Mouse (Mus musculus) T-helper 2 cell (primary cell): ENCODE measurements at regions not wholly inside any gene's neighbourhood (a gene's known extent, or its start where the extent isn't known, plus 50 kb on each side); places are given as distances from the start of the nearest gene placed in this dataset.
"Not testable (repeated sequence)": the region's sequence is repeated elsewhere in the genome, so short reads cannot be mapped to it uniquely, and the experiment has no call there.

ENCODE experiments used
- in situ Hi-C: fragments of 300-600 bp; cut with MboI, MseI; formaldehyde crosslinking; loops from one replicate; pipeline ENCODE4 v1.15.1; 2025; ENCODE audit warnings: high pct_unique_total_duplicates

DNA sequence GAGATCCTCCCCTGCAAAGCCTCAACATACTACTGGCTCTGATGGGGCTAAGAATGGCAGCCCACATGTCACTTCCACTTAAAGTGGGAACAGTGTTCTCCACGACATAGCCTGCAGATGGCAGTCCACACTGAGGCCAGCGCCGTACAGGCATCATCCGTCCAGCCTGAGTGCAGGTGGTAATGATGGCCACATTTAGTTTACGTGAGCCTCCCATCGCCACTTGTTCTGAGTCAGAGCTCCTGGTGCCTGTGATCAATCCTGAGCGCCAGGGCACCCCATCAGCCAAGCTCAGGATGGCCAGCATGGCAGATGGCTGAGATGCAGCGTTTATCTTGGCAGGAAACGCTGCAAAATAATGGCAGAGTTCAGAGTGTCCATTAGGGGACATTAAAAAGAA is 159.6 kb downstream of the Adgrd1 start:
- in situ Hi-C loops = no loop called here

DNA sequence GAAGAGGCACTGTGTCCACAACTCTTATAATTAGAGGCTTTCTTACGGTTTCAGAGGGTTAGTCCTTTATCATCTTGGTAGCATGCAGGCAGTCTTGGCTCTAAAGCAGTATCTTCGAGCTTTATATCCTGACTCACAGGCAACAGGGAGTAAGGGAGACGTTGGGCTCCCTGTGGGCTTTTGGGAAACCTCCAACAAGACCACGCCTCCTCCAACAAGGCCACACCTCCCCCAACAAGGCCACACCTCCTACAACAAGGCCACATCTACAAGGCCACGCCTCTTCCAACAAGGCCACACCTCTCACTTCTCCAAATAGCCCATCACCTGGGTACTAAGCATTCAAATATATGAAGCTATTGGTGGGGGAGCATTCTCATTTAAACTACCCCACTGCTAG is 160.7 kb downstream of the Adgrd1 start:
- in situ Hi-C loops = no loop called here

- in situ Hi-C loops = no loop called here
Measured at GRCm38 (mm10) chr5:129260689-129261088, 164.1 kb downstream of the Adgrd1 start.

- in situ Hi-C loops = no loop called here
Measured at GRCm38 (mm10) chr5:129263118-129263517, 166.6 kb downstream of the Adgrd1 start.

DNA sequence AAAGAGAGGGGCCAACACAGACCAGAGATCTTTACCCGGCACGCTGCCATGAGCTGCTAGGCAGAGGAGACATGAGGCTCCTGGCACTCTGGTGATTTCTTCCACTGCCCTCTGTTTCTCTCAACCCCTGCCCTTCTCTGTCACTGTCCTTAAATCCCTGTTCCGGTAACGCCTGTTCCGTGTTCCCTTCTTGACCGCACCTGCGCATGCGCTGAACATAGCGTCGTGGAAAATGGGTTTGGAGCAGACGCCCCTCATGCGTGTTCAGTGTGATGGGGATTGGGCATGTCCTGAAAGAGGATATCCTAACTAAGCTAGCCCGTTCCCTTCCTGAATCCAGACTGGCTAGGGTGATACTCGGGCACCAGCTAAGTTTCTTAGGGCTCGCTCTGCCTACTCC is 167.8 kb downstream of the Adgrd1 start:
- in situ Hi-C loops = no loop called here

GRCm38 (mm10) chr5:129268456-129268855 is 171.9 kb downstream of the Adgrd1 start:
- in situ Hi-C loops = no loop called here

- in situ Hi-C loops = no loop called here
Measured at GRCm38 (mm10) chr5:129270051-129270472, 173.5 kb downstream of the Adgrd1 start.

GRCm38 (mm10) chr5:129281406-129281805 is 184.9 kb downstream of the Adgrd1 start:
- in situ Hi-C loops = no loop called here

DNA sequence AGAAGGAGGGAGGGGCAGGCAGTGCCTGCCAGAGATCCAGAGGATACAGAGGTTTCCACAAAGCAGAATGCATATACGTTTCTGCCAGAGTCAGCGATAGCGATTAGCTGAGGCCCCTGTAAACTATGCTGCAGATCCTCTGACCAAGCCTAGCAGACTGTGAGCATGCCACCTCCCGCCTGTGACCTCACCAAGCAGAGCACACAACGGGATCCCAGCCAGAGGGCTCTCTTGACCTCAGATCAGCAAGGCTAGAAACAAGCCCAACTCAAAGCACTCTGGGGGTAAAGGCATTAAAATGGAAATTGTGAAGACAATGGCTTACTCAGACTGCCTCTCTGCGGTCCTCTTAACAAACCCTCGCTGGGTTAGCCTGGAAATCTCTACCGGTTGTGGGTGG is 185.6 kb downstream of the Adgrd1 start:
- in situ Hi-C loops = no loop called here

DNA sequence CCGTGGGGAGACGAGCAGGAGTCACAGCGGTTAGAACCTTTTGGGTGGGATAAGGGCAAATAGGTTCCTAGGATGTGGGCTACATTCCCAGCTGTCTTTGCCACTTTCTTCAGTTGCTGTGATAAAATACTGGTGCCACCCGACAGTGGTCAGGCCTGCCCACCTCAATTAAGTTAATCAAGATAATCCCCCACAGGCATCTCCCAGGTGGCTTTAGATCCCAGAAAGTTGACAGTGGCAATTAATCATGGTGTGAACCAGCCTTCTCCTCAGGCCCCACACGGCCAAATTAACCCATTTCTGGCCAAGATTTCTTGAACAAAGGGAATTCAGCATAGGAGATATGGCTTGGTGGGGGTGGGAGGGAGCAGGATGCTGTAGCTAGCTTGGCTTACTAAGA is 186.3 kb downstream of the Adgrd1 start:
- in situ Hi-C loops = no loop called here

DNA sequence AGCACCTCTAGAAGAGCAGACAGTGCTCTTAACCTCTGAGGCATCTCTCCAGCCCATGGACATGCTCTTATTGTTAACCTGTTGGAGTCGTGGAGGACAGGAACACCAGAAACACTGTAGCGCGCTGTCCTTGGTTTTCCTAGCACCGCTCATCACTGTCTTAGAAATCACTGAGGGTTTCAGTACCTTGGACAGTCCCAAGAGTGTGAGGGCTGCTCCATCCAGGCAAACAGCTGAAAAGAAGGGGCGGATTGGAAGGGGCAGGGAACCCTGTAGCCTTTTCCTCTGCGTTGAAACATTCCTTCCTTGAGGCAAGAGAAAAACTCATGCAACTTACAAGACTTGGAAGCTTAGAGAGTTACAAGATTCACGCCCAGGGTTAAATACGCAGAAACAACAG is 190.9 kb downstream of the Adgrd1 start:
- in situ Hi-C loops = no loop called here

DNA sequence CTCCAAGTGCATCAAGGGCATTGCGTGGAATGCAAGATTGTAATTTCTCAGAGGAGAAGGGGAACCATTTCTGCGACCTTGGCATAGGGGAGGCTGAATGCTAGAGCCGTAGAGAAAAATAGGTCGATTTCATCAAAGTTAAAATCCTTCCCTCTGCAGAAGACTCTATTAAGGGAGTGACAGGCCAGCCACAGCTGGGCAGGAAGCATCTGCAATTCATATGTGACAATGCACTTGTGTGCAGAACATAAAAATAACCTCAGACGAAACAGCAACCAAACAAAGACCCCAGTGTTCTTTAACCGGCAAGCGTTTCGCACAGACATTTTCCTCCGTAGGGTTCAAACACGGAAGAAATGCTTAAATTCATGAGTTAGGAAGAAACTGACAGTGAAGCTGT is 196.3 kb downstream of the Adgrd1 start:
- in situ Hi-C loops = not testable (repeated sequence)

- in situ Hi-C loops = not testable (repeated sequence)
Measured at GRCm38 (mm10) chr5:129294861-129295542, 198.5 kb downstream of the Adgrd1 start.

- in situ Hi-C loops = no loop called here
Measured at GRCm38 (mm10) chr5:129297657-129298349, 201.3 kb downstream of the Adgrd1 start.

GRCm38 (mm10) chr5:129298646-129299455 is 202.2 kb upstream of the Sfswap start:
- in situ Hi-C loops = no loop called here

DNA sequence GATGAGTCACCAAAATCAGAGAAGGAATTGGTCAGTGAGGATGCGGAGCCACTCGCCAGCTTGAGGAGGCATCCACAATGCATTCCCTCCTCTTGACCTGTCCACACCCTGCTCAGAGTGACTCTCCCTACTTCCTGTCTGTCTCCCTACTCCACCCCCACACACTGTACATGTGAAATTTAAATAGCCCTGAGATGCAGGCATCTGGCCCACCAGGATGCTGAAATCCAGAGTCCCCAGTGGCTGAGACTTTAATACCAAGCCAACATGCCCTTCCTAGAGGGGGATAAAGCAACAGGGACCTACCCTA is 201.6 kb upstream of the Sfswap start:
- in situ Hi-C loops = no loop called here

DNA sequence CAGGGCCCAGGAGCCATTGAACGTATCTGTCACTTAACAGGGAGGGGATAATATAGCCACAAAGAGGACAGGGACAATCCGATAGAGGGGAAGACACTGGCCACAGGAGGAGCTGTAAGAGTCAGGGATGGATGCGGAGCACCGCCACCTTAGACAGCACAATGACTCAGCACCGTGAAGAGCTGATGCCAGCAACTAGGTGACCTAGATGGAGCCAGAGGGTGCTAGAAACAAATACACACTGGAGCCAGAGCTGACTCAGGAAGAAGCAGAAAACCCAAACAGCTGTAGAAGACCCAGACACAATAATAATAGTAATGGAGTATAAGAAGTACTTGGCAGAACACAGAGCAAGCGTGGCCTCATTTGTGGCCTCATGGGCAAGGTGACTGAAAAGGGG is 200.6 kb upstream of the Sfswap start:
- in situ Hi-C loops = no loop called here

GRCm38 (mm10) chr5:129315626-129316025 is 185.4 kb upstream of the Sfswap start:
- in situ Hi-C loops = no loop called here

DNA sequence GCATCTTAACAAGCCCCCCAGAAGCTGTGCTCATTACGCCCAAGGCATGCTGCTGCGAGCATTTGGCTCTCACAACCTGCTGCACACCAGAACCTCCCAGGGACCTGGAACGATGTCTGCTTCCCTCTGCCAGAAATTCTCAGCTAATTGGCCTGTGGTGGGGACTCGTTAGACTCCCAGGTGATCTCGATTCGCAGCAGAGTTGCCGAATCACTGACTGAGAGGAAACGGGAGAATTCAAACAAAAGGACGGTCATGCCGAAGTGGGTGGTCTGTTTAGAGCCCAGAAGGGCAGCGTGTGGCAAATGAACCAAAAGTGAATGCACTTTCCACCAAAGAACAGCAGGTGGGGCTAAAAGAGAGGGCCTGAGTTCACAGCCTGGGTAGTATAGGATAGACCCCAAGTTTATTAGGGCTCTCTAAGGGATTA is 169.9 kb upstream of the Sfswap start:
- in situ Hi-C loops = no loop called here

DNA sequence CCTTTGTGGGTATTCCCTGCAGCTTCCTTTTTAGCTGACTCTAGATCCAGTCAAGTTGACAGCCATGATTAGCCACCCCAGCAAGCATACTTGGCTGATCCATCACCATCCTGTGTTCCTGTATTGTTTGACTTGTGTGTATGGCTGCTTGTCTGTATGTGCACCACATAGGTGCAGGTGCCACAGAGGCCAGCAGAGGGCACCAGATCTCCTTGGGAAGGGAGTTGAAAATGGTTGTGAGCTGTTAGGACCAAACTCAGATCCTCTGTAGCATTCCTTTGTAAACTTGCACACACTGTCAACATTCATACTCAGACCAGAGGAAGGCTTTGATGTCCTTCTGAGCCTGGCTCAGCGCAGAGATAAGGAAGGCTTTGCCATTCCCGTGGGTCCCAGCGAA is 169.0 kb upstream of the Sfswap start:
- in situ Hi-C loops = no loop called here

- in situ Hi-C loops = no loop called here
Measured at GRCm38 (mm10) chr5:129338511-129338910, 162.5 kb upstream of the Sfswap start.

DNA sequence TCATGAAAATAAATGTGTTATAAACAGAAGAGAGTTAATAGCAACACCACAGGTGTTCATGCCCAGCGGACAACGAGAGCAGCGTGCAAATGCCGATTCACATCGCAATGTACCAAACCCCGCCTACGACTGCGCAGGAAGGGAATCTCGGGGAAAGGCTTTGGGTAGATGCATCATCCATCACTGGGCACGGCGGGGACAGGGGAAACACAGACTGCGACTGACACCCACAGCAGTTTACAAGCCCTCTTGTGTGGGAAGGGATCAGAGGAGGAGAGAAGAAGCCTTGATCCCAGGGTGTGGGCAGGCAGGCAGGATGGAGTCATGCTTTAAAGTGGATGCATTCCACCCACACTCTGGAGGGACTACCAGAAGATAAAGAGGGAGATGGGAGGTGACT is 157.0 kb upstream of the Sfswap start:
- in situ Hi-C loops = no loop called here

- in situ Hi-C loops = no loop called here
Measured at GRCm38 (mm10) chr5:129350024-129350423, 151.0 kb upstream of the Sfswap start.
